Mouse (Mus musculus): ENCODE measurements at regions not wholly inside any gene's neighbourhood (a gene's known extent, or its start where the extent isn't known, plus 50 kb on each side); places are given as distances from the start of the nearest gene placed in this dataset.

DNA sequence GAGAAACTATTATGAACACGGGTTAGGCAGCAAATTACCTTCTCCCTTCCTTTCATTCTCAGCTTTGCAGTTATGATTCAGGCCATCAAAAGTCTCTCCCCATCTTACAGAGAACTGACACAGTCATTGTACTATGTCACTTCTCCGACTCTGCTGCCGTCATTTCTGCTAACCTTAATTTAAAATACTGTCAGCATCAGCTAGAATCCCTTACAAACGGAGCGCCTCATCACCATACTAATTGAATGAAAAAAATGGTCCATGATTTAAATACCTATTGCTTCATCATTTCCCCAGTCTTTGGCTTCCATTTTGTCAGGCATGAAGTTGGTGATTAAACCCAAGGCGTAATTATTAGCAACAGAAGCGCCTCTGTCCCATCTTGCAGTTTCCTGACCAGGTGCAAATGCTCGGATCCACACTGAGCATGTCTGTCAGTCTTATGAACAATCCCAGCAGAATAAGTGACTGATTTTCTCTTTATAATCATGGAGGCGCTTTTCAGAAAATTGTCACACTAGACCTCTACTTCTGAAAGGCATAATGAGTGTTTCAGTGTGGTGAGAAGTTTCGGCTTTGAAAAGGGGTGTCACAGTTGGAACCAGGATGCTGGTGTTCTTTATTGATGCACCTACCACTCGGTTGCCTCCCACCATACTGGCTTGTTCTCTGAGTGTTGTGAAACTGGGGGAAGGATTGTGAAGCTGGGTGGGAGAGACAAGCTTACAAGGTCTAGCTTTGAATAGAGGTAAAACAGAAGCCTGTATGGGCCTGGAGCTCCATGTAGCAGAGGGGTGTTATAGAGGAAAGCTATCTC lies 52.4 kb upstream of the Npy start:
- DNase-seq (ENCODE audit: low spot score in 2 of 2) = no peak
